Mouse (Mus musculus): ENCODE results near the gene Mylk3. TPM values are rescaled to one million over a fixed set of nuclear protein-coding genes. Genes with fewer than 3 reads are reported as not detected.

Mylk3 gene
- polyA plus RNA-seq, 1 experiment: not detected

DNA sequence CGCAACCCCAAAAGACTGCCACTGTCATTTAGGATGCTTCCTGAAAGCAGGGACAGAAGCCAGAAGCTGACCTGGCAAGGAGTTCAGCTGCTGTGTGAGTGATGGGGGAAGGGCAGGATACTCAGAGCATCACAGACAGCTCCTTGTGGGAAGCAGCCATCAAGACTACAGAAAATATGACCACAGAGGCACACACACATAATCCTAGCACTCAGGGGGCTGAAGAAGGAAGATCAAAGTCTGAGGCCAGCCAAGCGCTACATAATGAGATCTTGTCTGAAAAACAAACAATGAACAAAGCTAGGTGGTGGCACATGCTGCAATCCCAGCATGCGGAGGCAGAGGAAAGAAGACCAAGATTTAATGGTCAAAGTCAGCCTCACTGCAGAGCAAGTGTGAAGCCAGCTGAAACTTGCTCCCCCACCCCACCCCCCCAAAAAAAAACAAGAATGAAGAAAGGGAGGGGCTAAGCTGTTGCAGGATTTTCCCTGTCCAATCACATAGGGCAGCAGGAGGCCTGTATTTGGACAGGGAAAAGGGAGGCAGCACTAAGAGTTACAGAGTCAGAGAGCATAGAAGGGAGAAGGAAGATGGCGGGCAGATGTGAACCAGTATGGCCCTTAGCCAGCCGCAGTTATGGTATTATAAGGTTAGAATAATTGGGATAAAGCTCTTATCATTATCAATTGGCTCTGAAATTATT lies 46.1 kb downstream of the Mylk3 start:
- H3K4me1 ChIP-seq (ENCODE audit: control insufficient read depth, insufficient read depth, low read length): no peaks in the 10 kb centered on the region
- 69% methylated on average over 5 of the region's 5 CpGs for WGBS
- no peak overlapping the region for H3K27ac ChIP-seq (ENCODE audit: insufficient read depth, low read depth, low read length)
- H3K4me3 ChIP-seq (ENCODE audit: insufficient read depth, low read depth, low read length): no peak overlapping the region
- no peak for TF ChIP-seq POLR2A (IDR thresholded peaks at IDR 0.05; ENCODE audit: insufficient read depth, low read depth, low read length)
- no peak for TF ChIP-seq CTCF (IDR thresholded peaks at IDR 0.05; ENCODE audit: insufficient read depth, low read depth, low read length)

- H3K27ac ChIP-seq (ENCODE audit: insufficient read depth, low read depth, low read length): no peak overlapping the region
- 79% methylated on average over 4 of the region's 4 CpGs for WGBS
- H3K4me1 ChIP-seq (ENCODE audit: control insufficient read depth, insufficient read depth, low read length): no peaks in the 10 kb centered on the region
- H3K4me3 ChIP-seq (ENCODE audit: insufficient read depth, low read depth, low read length): no peak overlapping the region
- no peak for TF ChIP-seq CTCF (IDR thresholded peaks at IDR 0.05; ENCODE audit: insufficient read depth, low read depth, low read length)
- TF ChIP-seq POLR2A (IDR thresholded peaks at IDR 0.05; ENCODE audit: insufficient read depth, low read depth, low read length): no peak
Measured at GRCm38 (mm10) chr8:85337681-85338080, 48.5 kb downstream of the Mylk3 start.

DNA sequence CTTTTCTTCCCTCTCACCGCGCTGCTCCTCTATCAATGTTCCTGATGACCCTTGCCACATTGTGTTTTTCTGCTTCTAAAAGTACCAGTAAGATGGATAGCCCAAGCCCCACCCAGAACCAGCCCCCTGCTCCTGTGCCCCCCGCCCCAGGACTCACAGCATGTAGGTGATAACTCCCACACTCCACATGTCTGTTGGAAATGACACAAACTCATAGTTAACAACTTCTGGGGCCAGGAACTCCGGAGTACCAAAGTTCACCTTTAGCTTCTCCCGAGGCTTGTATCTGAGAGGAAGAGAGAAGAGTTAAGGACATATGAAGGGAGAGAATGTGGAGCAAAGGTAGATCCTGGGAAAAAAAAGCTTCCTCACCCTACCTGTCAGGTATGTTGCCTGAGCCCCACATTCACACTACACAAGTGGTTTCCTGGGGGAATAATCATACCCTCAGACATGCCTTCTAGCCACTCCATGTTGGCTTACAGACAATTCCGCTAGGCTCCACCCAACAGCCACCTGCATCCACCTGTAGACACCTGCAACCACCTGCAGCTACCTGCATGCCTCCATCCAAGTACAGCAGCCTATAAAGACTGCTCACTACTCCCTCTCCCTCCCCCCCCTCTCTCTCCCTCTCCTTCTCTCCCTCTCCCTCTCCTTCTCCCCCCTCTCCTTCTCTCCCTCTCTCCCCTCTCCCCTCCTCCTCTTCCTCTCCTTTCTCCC lies 49.8 kb downstream of the Mylk3 start:
- Histone ChIP-seq H3K4me3 (ENCODE audit: insufficient read depth, low read depth, low read length) (no peak overlapping the region), H3K27ac (ENCODE audit: insufficient read depth, low read depth, low read length) (no peak overlapping the region), H3K4me1 (ENCODE audit: control insufficient read depth, insufficient read depth, low read length) (no peaks in the 10 kb centered on the region)
- WGBS: 85% methylated on average over 6 of the region's 6 CpGs
- TF ChIP-seq CTCF (IDR thresholded peaks at IDR 0.05; ENCODE audit: insufficient read depth, low read depth, low read length): no peak
- no peak for TF ChIP-seq POLR2A (IDR thresholded peaks at IDR 0.05; ENCODE audit: insufficient read depth, low read depth, low read length)

GRCm38 (mm10) chr8:85335105-85335504 lies 51.0 kb downstream of the Mylk3 start:
- Histone ChIP-seq H3K27ac (ENCODE audit: insufficient read depth, low read depth, low read length) (no peak overlapping the region), H3K4me3 (ENCODE audit: insufficient read depth, low read depth, low read length) (no peak overlapping the region), H3K4me1 (ENCODE audit: control insufficient read depth, insufficient read depth, low read length) (no peaks in the 10 kb centered on the region)
- TF ChIP-seq POLR2A (IDR thresholded peaks at IDR 0.05; ENCODE audit: insufficient read depth, low read depth, low read length) (no peak), CTCF (IDR thresholded peaks at IDR 0.05; ENCODE audit: insufficient read depth, low read depth, low read length) (no peak)

GRCm38 (mm10) chr8:85329506-85329905 lies 56.6 kb downstream of the Mylk3 start:
- Histone ChIP-seq H3K4me1 (ENCODE audit: control insufficient read depth, insufficient read depth, low read length) (no peaks in the 10 kb centered on the region), H3K4me3 (ENCODE audit: insufficient read depth, low read depth, low read length) (no peak overlapping the region), H3K27ac (ENCODE audit: insufficient read depth, low read depth, low read length) (no peak overlapping the region)
- TF ChIP-seq POLR2A (IDR thresholded peaks at IDR 0.05; ENCODE audit: insufficient read depth, low read depth, low read length): no peak
- 72% methylated on average over 1 of the region's 1 CpGs for WGBS

- Histone ChIP-seq H3K4me3 (ENCODE audit: insufficient read depth, low read depth, low read length) (no peak overlapping the region), H3K4me1 (ENCODE audit: control insufficient read depth, insufficient read depth, low read length) (no peaks in the 10 kb centered on the region), H3K27ac (ENCODE audit: insufficient read depth, low read depth, low read length) (no peak overlapping the region)
- 79% methylated on average over 9 of the region's 9 CpGs for WGBS
- no peak for TF ChIP-seq POLR2A (IDR thresholded peaks at IDR 0.05; ENCODE audit: insufficient read depth, low read depth, low read length)
- no peak for TF ChIP-seq CTCF (IDR thresholded peaks at IDR 0.05; ENCODE audit: insufficient read depth, low read depth, low read length)
Measured at GRCm38 (mm10) chr8:85327036-85327435, 59.1 kb downstream of the Mylk3 start.

GRCm38 (mm10) chr8:85323084-85323483 lies 63.1 kb downstream of the Mylk3 start:
- WGBS: 71% methylated on average over 3 of the region's 3 CpGs

GRCm38 (mm10) chr8:85321981-85322380 lies 64.2 kb downstream of the Mylk3 start:
- Histone ChIP-seq H3K4me3 (ENCODE audit: insufficient read depth, low read depth, low read length) (no peak overlapping the region), H3K27ac (ENCODE audit: insufficient read depth, low read depth, low read length) (no peak overlapping the region), H3K4me1 (ENCODE audit: control insufficient read depth, insufficient read depth, low read length) (no peaks in the 10 kb centered on the region)
- TF ChIP-seq POLR2A (IDR thresholded peaks at IDR 0.05; ENCODE audit: insufficient read depth, low read depth, low read length) (no peak), CTCF (IDR thresholded peaks at IDR 0.05; ENCODE audit: insufficient read depth, low read depth, low read length) (no peak)
- 91% methylated on average over 15 of the region's 15 CpGs for WGBS

More at GRCm38 (mm10) chr8:85323084-85323483, 63.1 kb downstream of the Mylk3 start:
- TF ChIP-seq POLR2A (IDR thresholded peaks at IDR 0.05; ENCODE audit: insufficient read depth, low read depth, low read length) (no peak), CTCF (IDR thresholded peaks at IDR 0.05; ENCODE audit: insufficient read depth, low read depth, low read length) (no peak)
- Histone ChIP-seq H3K4me3 (ENCODE audit: insufficient read depth, low read depth, low read length) (no peak overlapping the region), H3K27ac (ENCODE audit: insufficient read depth, low read depth, low read length) (no peak overlapping the region), H3K4me1 (ENCODE audit: control insufficient read depth, insufficient read depth, low read length) (no peaks in the 10 kb centered on the region)

DNA sequence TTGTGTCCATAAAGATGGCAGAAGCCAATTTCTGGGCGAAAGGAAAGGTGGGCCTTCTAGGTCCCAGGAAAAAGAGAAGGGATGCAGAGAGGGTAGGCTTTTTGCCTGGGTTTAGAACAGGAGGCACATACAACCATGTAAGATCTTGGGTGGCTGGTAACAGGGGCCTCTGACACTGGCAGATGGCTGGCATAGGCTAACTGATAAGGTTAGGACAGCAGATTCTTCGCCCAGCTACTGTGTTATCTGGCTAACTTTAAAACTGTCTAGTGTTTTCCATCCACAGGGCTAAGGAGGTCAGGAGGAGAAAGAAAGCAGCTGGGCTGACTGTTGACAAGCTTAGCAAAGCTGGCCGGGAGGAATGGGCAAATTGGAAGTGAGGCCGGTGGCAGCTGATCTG lies 67.6 kb downstream of the Mylk3 start:
- Histone ChIP-seq H3K4me1 (ENCODE audit: control insufficient read depth, insufficient read depth, low read length) (no peaks in the 10 kb centered on the region), H3K4me3 (ENCODE audit: insufficient read depth, low read depth, low read length) (no peak overlapping the region), H3K27ac (ENCODE audit: insufficient read depth, low read depth, low read length) (no peak overlapping the region)
- TF ChIP-seq POLR2A (IDR thresholded peaks at IDR 0.05; ENCODE audit: insufficient read depth, low read depth, low read length) (no peak), CTCF (IDR thresholded peaks at IDR 0.05; ENCODE audit: insufficient read depth, low read depth, low read length) (no peak)
- 96% methylated on average over 4 of the region's 4 CpGs for WGBS
